Mouse (Mus musculus): ENCODE results near the gene Terb2.

The Terb2 gene

DNA sequence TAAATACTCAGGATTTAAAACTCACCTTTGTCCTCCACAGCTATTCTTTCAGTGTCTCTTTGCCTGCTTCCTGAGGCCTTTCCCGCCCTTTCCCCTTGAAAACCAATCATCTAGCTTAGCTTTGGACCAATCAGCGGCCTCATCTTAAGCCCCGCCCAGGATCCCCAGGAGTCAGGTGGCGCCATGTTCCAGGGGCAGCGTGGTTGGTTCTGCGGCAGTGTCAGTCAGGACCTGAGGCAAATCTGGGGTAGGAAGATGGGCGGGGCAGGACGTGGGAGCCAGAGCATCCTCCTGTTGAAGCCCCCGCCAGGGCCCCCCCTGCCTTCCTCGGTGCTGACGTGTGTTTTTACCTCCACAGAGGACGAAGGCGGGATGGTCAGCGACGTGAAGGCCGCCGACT lies at the start of gene Terb2, which contains the start of gene Patl2:
TSS of gene Terb2 (plus strand) at position 167 of the 400 bp plus-strand sequence.
TSS of gene Patl2 (minus strand) at position 84 of the 400 bp plus-strand sequence.
- DNase-seq (ENCODE audit: low spot score in 2 of 2), result no peak

DNA sequence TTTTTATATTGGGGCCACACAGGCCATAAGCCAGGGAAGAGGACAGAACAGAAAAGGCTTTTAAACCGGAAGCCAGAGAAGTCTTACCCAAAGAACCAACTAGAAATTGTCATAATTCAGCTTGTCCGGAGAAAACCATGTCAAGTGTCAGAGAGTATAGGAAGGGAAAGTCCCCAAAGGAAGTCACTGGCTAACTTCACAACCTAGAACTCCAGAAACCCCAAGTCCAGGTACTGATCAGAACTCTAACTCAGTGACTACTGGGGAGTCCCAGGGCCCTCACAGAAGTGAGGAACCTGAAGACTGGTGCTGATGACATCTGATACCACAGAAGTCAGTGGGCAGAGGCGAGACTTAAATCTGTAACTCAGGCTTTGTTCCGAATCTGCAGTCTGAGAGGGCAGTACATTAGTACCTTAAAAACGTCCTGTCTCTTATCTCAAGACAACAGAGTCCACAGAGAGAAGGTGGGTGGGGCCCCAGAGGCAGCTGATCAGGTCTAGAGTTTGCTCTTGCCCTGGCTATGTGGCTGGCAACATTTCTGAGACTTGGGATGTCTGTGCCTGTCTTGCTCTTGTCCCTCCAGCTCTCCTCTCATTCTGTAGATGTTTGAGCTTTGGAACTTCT lies 48.1 kb upstream of the Terb2 start:
- DNase-seq (ENCODE audit: low spot score in 2 of 2), result no peak

GRCm38 (mm10) chr2:122140815-122141214 lies 45.3 kb upstream of the Terb2 start:
- DNase-seq (ENCODE audit: low spot score in 2 of 2), result no peak

DNA sequence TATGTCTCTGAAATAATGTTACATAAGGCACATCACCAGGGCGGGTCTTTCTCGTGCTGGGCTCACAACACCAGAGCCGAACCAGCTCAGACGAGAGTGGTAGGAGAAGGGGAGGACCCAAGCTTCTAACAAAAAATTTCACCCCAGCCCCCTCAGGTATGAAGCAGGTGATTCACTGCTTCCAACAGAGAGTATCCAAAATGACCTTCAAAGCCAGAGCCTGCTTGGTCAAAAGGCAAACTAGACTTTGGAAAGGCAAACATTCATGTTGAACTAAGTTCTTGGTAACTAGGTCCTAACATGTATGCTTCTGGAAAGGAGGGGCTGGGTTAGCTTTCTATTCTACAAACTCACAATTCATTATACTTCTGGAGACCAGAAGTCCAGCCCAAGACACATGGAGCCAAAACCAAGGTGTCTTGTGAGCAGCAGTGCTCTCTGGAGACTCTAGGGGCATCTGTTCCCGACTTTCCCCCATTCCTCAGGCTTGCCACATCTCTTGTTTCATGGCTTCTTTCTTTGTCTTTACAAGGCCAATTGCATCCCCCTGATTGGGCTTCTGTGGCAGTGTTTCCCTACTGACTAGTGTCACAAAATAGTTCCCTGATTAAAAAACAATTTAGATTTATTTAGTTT lies 44.6 kb upstream of the Terb2 start:
- DNase-seq (ENCODE audit: low spot score in 2 of 2), result no peak

DNA sequence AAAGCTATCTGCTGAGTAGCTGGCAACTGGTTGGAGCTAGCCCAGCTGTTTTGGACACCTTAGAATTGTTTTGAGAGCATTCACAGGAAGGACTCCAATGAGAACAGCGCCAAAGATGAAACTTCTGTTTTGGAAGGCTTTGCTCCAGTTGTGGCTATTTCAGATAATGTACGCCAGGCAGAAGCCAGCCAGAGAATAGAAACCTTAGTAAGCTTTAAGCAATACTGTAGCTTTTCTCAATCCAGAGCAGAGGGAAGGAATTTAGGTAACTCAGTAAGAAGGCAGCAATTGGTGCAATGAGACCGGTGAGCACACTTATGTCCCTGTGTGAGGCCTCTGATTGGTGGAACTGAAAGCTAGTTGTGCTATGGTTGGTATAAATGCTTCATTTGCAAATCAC lies 43.0 kb upstream of the Terb2 start:
- no peak for DNase-seq (ENCODE audit: low spot score in 2 of 2)

- no peak for DNase-seq (ENCODE audit: low spot score in 2 of 2)
Measured at GRCm38 (mm10) chr2:122145756-122146155, 40.3 kb upstream of the Terb2 start.

GRCm38 (mm10) chr2:122146687-122147086 lies 39.4 kb upstream of the Terb2 start:
- DNase-seq (ENCODE audit: low spot score in 2 of 2), result no peak

GRCm38 (mm10) chr2:122147508-122148241 lies 38.4 kb upstream of the Terb2 start, which contains the start of gene B2m:
B2m (plus strand) TSS chr2:122147686.
- peak; percentile 88 to 95 for DNase-seq (ENCODE audit: low spot score in 2 of 2)

GRCm38 (mm10) chr2:122148242-122148917 lies 37.7 kb upstream of the Terb2 start:
- DNase-seq (ENCODE audit: low spot score in 2 of 2), result no peak

GRCm38 (mm10) chr2:122149316-122149715 lies 36.8 kb upstream of the Terb2 start:
- no peak for DNase-seq (ENCODE audit: low spot score in 2 of 2)

- no peak for DNase-seq (ENCODE audit: low spot score in 2 of 2)
Measured at GRCm38 (mm10) chr2:122149716-122150115, 36.4 kb upstream of the Terb2 start.

DNA sequence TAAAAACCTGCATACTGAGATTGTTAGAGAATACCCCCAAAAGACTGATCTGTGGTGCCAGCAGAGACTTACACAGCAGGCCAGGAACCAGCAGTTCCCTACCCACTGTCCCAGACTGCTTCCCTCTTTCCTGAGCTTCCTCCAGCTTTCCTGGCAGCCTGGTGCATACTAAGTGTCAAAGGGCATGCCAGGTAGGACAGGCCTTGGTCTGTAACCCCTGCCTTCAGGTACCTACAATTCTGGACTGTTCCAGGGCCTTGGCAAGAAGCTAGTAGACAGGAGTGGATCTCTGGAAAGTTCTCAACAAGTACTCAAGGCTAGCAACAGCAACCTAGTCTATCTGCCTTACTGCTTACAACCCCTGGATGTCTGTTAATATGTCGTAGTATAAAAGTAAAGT lies 34.9 kb upstream of the Terb2 start:
- no peak for DNase-seq (ENCODE audit: low spot score in 2 of 2)

DNA sequence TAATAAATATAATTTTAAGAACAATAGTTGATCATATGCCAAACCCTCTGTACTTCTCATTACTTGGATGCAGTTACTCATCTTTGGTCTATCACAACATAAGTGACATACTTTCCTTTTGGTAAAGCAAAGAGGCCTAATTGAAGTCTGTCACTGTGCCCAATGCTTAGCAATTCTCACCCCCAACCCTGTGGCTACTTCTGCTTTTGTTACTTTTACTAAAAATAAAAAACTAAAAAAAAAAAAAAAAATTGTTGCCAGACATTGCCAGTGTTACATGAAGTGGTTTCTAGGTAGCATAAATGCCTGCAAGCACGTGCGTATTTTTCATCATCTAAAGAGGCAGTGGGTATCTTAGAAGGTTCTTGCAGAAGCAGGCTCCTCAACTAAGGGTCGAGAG lies 33.2 kb upstream of the Terb2 start:
- DNase-seq (ENCODE audit: low spot score in 2 of 2), result no peak

- no peak for DNase-seq (ENCODE audit: low spot score in 2 of 2)
Measured at GRCm38 (mm10) chr2:122153681-122154365, 32.2 kb upstream of the Terb2 start.

- no peak for DNase-seq (ENCODE audit: low spot score in 2 of 2)
Measured at GRCm38 (mm10) chr2:122154479-122154878, 31.6 kb upstream of the Terb2 start.

DNA sequence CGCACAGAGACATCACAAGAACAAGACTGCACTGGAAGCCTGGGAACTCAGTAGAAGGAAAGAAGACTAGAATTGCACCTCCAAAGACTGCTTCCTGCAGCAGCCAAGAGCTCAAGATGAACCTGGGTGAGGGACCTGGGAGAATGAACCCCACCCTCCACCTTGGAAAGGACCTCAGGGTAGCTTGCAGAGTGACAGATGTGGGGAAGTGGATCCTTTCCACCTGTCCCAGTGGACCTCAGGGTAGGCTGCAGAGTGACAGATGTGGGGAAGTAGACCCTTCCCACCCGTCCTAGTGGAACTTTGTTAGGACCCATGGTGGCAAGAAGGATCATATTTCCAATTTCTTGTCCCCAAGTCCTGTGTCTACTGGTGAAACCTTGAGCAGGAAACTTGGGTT lies 30.8 kb upstream of the Terb2 start:
- no peak for DNase-seq (ENCODE audit: low spot score in 2 of 2)

- no peak for DNase-seq (ENCODE audit: low spot score in 2 of 2)
Measured at GRCm38 (mm10) chr2:122156051-122156700, 29.9 kb upstream of the Terb2 start.

DNA sequence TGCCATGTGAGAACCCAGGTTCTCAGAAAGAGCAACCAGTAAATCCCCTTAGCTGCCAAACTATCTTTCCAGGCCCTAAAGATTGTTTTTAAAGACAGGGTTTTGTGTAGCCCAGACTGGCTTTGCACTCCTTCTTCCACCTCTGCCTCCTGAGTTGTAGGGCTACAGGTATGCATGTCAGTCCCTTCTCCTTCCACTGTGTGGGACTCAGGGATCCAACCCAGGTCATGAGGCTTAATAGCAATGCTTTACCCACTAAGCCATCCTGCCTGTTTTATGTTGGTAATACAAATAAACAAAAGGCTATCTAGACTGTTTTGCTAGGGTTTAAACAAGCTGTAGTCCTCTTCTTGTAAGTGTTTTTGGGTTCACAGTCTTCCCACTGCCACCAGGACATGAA lies 28.5 kb upstream of the Terb2 start:
- no peak for DNase-seq (ENCODE audit: low spot score in 2 of 2)

GRCm38 (mm10) chr2:122158362-122158802 lies 27.7 kb upstream of the Terb2 start:
- no peak for DNase-seq (ENCODE audit: low spot score in 2 of 2)

DNA sequence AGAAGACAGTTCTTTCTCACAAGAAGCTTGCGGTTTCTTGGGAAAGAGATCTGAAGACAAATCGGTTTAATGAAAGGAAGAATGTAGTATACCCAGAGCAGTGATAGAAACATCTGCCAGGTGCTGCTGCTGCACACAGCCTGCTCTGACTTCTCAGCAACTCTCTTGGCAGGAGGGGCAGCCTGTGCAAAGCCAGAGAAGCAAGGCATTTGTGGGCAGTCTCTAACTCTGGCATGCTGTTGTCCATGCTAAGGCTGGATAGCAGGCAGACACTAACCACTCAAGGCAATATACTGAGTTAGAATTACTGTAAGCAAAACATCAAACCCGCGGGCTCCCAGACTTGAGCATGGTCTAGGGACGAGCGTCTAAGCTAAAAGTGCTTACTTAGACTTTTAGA lies 26.4 kb upstream of the Terb2 start:
- DNase-seq (ENCODE audit: low spot score in 2 of 2), result no peak

DNA sequence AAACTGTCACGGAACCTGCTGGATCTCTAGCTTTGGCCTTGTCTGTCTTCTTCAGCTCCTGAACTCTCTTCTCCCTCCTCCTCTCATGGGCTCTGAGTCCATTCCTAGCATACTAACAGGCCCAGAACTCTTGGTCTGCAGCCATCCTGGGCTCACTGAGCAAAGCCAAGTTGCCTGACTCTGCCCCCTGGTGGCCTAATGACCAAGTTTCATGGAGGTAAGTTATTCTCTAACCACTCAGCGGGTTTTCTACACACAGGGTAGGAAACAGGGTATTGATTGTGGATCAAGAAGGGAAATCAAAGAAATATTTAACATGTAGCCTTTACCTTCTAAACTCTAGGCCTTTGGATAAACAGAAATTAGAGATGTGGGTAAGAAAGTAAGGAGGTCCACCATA lies 25.4 kb upstream of the Terb2 start, which contains the start of gene Trim69:
TSS of gene Trim69 (plus strand) at position 21 of the 400 bp plus-strand sequence.
- peak; percentile 49 to 69 for DNase-seq (ENCODE audit: low spot score in 2 of 2)
